Mouse (Mus musculus): ENCODE results near the gene Htra3. TPM values are rescaled to one million over a fixed set of nuclear protein-coding genes. Genes with fewer than 3 reads are reported as not detected.

Gene Htra3
- 1.7 TPM for polyA plus RNA-seq (2014; fragmentation: Illumina TruSeq; extraction: RNeasy Lipid Tissue Mini Kit (QIAGEN cat#74804))

GRCm38 (mm10) chr5:35679256-35680155 lies at the start of gene Htra3:
Gene Htra3, minus strand, starts transcription at chr5:35679782.

Other genes starting within 250 kb of the Htra3 start
- not detected for gene Cpz, start 154.1 kb downstream of the Htra3 start, polyA plus RNA-seq (2014; fragmentation: Illumina TruSeq; extraction: RNeasy Lipid Tissue Mini Kit (QIAGEN cat#74804))
- gene Trmt44, start 104.7 kb downstream of the Htra3 start, polyA plus RNA-seq (2014; fragmentation: Illumina TruSeq; extraction: RNeasy Lipid Tissue Mini Kit (QIAGEN cat#74804)), result 1.8 TPM
- gene Acox3, start 96.7 kb downstream of the Htra3 start, polyA plus RNA-seq (2014; fragmentation: Illumina TruSeq; extraction: RNeasy Lipid Tissue Mini Kit (QIAGEN cat#74804)), result 6.5 TPM
- gene Sh3tc1, start 60.2 kb upstream of the Htra3 start, polyA plus RNA-seq (2014; fragmentation: Illumina TruSeq; extraction: RNeasy Lipid Tissue Mini Kit (QIAGEN cat#74804)), result 0.23 TPM
- gene Ablim2, start 78.1 kb upstream of the Htra3 start, polyA plus RNA-seq (2014; fragmentation: Illumina TruSeq; extraction: RNeasy Lipid Tissue Mini Kit (QIAGEN cat#74804)), result 0.20 TPM
- 17.1 TPM for gene Afap1, start 213.5 kb upstream of the Htra3 start, polyA plus RNA-seq (2014; fragmentation: Illumina TruSeq; extraction: RNeasy Lipid Tissue Mini Kit (QIAGEN cat#74804))